Mouse (Mus musculus): ENCODE data around the gene Kitl. TPM values are rescaled to one million over a fixed set of nuclear protein-coding genes. Genes with fewer than 3 reads are reported as not detected.
A peak's percentile ranks its signal among the peaks of the same experiment; 100 is the strongest.

Kitl gene
- polyA plus RNA-seq, 1 experiment from 2014 or later, result 8.2 TPM

GRCm38 (mm10) chr10:100054006-100054405, 38.6 kb downstream of the Kitl start:
- no peak overlapping the region for H3K4me2 ChIP-seq
- 85% methylated on average over 3 of the region's 3 CpGs for WGBS
- no peaks in the 10 kb centered on the region for H3K27me3 ChIP-seq
- no peak overlapping the region for H3K4me3 ChIP-seq (replicated peaks)
- H3K36me3 ChIP-seq, result no peaks in the 10 kb centered on the region
- H3K9ac ChIP-seq (replicated peaks), result no peak overlapping the region
- no peaks in the 10 kb centered on the region for H3K9me3 ChIP-seq
- H3K4me1 ChIP-seq (replicated peaks), result no peaks in the 10 kb centered on the region
- no peak for ATAC-seq (ENCODE audit: insufficient number of reproducible peaks, insufficient read depth, low FRiP score, low TSS enrichment, low read depth)
- no peak overlapping the region for H3K27ac ChIP-seq

GRCm38 (mm10) chr10:100055082-100055481, 39.7 kb downstream of the Kitl start:
- Histone ChIP-seq H3K9ac (replicated peaks) (no peak overlapping the region), H3K27me3 (no peaks in the 10 kb centered on the region), H3K36me3 (no peaks in the 10 kb centered on the region), H3K4me3 (replicated peaks) (no peak overlapping the region), H3K4me1 (replicated peaks) (no peaks in the 10 kb centered on the region), H3K27ac (no peak overlapping the region), H3K9me3 (no peaks in the 10 kb centered on the region), H3K4me2 (no peak overlapping the region)
- 78% methylated on average over 2 of the region's 2 CpGs for WGBS
- ATAC-seq (ENCODE audit: insufficient number of reproducible peaks, insufficient read depth, low FRiP score, low TSS enrichment, low read depth), result no peak

- Histone ChIP-seq H3K4me1 (replicated peaks) (no peaks in the 10 kb centered on the region), H3K36me3 (no peaks in the 10 kb centered on the region), H3K27ac (no peak overlapping the region), H3K9me3 (no peaks in the 10 kb centered on the region), H3K27me3 (no peaks in the 10 kb centered on the region), H3K9ac (replicated peaks) (no peak overlapping the region), H3K4me2 (no peak overlapping the region), H3K4me3 (replicated peaks) (no peak overlapping the region)
- 60% methylated on average over 1 of the region's 1 CpGs for WGBS
- ATAC-seq (ENCODE audit: insufficient number of reproducible peaks, insufficient read depth, low FRiP score, low TSS enrichment, low read depth), result no peak
These were observed 41.7 kb downstream of the Kitl start for GRCm38 (mm10) chr10:100057106-100057623.

GRCm38 (mm10) chr10:100059356-100059755, 43.9 kb downstream of the Kitl start:
- Histone ChIP-seq H3K36me3 (no peaks in the 10 kb centered on the region), H3K4me2 (no peak overlapping the region), H3K9me3 (no peaks in the 10 kb centered on the region), H3K4me3 (replicated peaks) (no peak overlapping the region), H3K27me3 (no peaks in the 10 kb centered on the region), H3K4me1 (replicated peaks) (no peaks in the 10 kb centered on the region), H3K27ac (no peak overlapping the region), H3K9ac (replicated peaks) (no peak overlapping the region)
- ATAC-seq (ENCODE audit: insufficient number of reproducible peaks, insufficient read depth, low FRiP score, low TSS enrichment, low read depth), result no peak
- 88% methylated on average over 4 of the region's 4 CpGs for whole genome bisulfite sequencing

- H3K4me2 ChIP-seq, result peak overlapping the region; percentile 11; the same call in 1 of the 2 replicates
- 35% methylated on average over 12 of the region's 12 CpGs for WGBS
- no peaks in the 10 kb centered on the region for H3K9me3 ChIP-seq
These were observed 50.3 kb downstream of the Kitl start for GRCm38 (mm10) chr10:100065529-100066301.

GRCm38 (mm10) chr10:100066374-100066773, 50.9 kb downstream of the Kitl start:
- H3K27me3 ChIP-seq, result no peaks in the 10 kb centered on the region
- H3K4me3 ChIP-seq (replicated peaks), result no peak overlapping the region
- ATAC-seq (ENCODE audit: insufficient number of reproducible peaks, insufficient read depth, low FRiP score, low TSS enrichment, low read depth), result no peak
- no peak overlapping the region for H3K9ac ChIP-seq (replicated peaks)
- WGBS, result 67% methylated on average over 7 of the region's 7 CpGs
- no peaks in the 10 kb centered on the region for H3K9me3 ChIP-seq
- H3K4me2 ChIP-seq, result no peak overlapping the region
- H3K4me1 ChIP-seq (replicated peaks), result peaks cover 14% of the 10 kb centered on the region
- H3K36me3 ChIP-seq, result no peaks in the 10 kb centered on the region
- no peak overlapping the region for H3K27ac ChIP-seq

More at GRCm38 (mm10) chr10:100065529-100066301, 50.3 kb downstream of the Kitl start:
- Histone ChIP-seq H3K4me3 (replicated peaks) (no peak overlapping the region), H3K27ac (0 out of 2 replicates have a peak overlapping the region, but pooled peaks have one; percentile 45), H3K27me3 (no peaks in the 10 kb centered on the region), H3K36me3 (no peaks in the 10 kb centered on the region), H3K9ac (replicated peaks) (no peak overlapping the region), H3K4me1 (replicated peaks) (peaks cover 14% of the 10 kb centered on the region)
- ATAC-seq (ENCODE audit: insufficient number of reproducible peaks, insufficient read depth, low FRiP score, low TSS enrichment, low read depth), result 0 out of 2 replicates have a peak, but pooled peaks have one; percentile 37

- H3K9ac ChIP-seq (replicated peaks), result no peak overlapping the region
- ATAC-seq (ENCODE audit: insufficient number of reproducible peaks, insufficient read depth, low FRiP score, low TSS enrichment, low read depth), result no peak
- no peaks in the 10 kb centered on the region for H3K9me3 ChIP-seq
- no peaks in the 10 kb centered on the region for H3K27me3 ChIP-seq
- H3K4me2 ChIP-seq, result no peak overlapping the region
- no peaks in the 10 kb centered on the region for H3K36me3 ChIP-seq
- H3K4me3 ChIP-seq (replicated peaks), result no peak overlapping the region
- WGBS, result 77% methylated on average over 1 of the region's 1 CpGs
- no peak overlapping the region for H3K27ac ChIP-seq
- H3K4me1 ChIP-seq (replicated peaks), result no peaks in the 10 kb centered on the region
These were observed 57.2 kb downstream of the Kitl start for GRCm38 (mm10) chr10:100072641-100073040.

- H3K4me2 ChIP-seq, result no peak overlapping the region
- no peaks in the 10 kb centered on the region for H3K36me3 ChIP-seq
- no peaks in the 10 kb centered on the region for H3K27me3 ChIP-seq
- no peak overlapping the region for H3K4me3 ChIP-seq (replicated peaks)
- ATAC-seq (ENCODE audit: insufficient number of reproducible peaks, insufficient read depth, low FRiP score, low TSS enrichment, low read depth), result no peak
- no peaks in the 10 kb centered on the region for H3K9me3 ChIP-seq
- H3K27ac ChIP-seq, result no peak overlapping the region
- no peak overlapping the region for H3K9ac ChIP-seq (replicated peaks)
- H3K4me1 ChIP-seq (replicated peaks), result no peaks in the 10 kb centered on the region
These were observed 57.7 kb downstream of the Kitl start for GRCm38 (mm10) chr10:100073092-100073491.

- H3K9me3 ChIP-seq, result no peaks in the 10 kb centered on the region
- H3K36me3 ChIP-seq, result no peaks in the 10 kb centered on the region
- no peaks in the 10 kb centered on the region for H3K27me3 ChIP-seq
- H3K9ac ChIP-seq (replicated peaks), result no peak overlapping the region
- no peak overlapping the region for H3K4me3 ChIP-seq (replicated peaks)
- H3K4me2 ChIP-seq, result no peak overlapping the region
- no peak overlapping the region for H3K27ac ChIP-seq
- H3K4me1 ChIP-seq (replicated peaks), result no peaks in the 10 kb centered on the region
- no peak for ATAC-seq (ENCODE audit: insufficient number of reproducible peaks, insufficient read depth, low FRiP score, low TSS enrichment, low read depth)
- 69% methylated on average over 3 of the region's 3 CpGs for WGBS
These were observed 85.7 kb downstream of the Kitl start for GRCm38 (mm10) chr10:100101115-100101514.

GRCm38 (mm10) chr10:100111209-100111608, 95.8 kb downstream of the Kitl start:
- H3K9ac ChIP-seq (replicated peaks), result no peak overlapping the region
- no peak overlapping the region for H3K4me2 ChIP-seq
- H3K36me3 ChIP-seq, result no peaks in the 10 kb centered on the region
- 59% methylated on average over 7 of the region's 7 CpGs for WGBS
- no peak for ATAC-seq (ENCODE audit: insufficient number of reproducible peaks, insufficient read depth, low FRiP score, low TSS enrichment, low read depth)
- H3K27ac ChIP-seq, result no peak overlapping the region
- H3K27me3 ChIP-seq, result no peaks in the 10 kb centered on the region
- H3K4me3 ChIP-seq (replicated peaks), result no peak overlapping the region
- H3K9me3 ChIP-seq, result no peaks in the 10 kb centered on the region
- H3K4me1 ChIP-seq (replicated peaks), result no peaks in the 10 kb centered on the region

- no peak for ATAC-seq (ENCODE audit: insufficient number of reproducible peaks, insufficient read depth, low FRiP score, low TSS enrichment, low read depth)
- Histone ChIP-seq H3K27ac (no peak overlapping the region), H3K9ac (replicated peaks) (no peak overlapping the region), H3K36me3 (no peaks in the 10 kb centered on the region), H3K4me2 (no peak overlapping the region), H3K27me3 (no peaks in the 10 kb centered on the region), H3K9me3 (no peaks in the 10 kb centered on the region), H3K4me3 (replicated peaks) (no peak overlapping the region), H3K4me1 (replicated peaks) (no peaks in the 10 kb centered on the region)
- 86% methylated on average over 2 of the region's 2 CpGs for WGBS
These were observed 100.1 kb downstream of the Kitl start for GRCm38 (mm10) chr10:100115570-100115969.

- no peaks in the 10 kb centered on the region for H3K9me3 ChIP-seq
- H3K4me2 ChIP-seq, result no peak overlapping the region
- H3K36me3 ChIP-seq, result no peaks in the 10 kb centered on the region
- no peak for ATAC-seq (ENCODE audit: insufficient number of reproducible peaks, insufficient read depth, low FRiP score, low TSS enrichment, low read depth)
- H3K4me3 ChIP-seq (replicated peaks), result no peak overlapping the region
- no peaks in the 10 kb centered on the region for H3K27me3 ChIP-seq
- no peak overlapping the region for H3K27ac ChIP-seq
- H3K9ac ChIP-seq (replicated peaks), result no peak overlapping the region
- no peaks in the 10 kb centered on the region for H3K4me1 ChIP-seq (replicated peaks)
- WGBS, result 47% methylated on average over 5 of the region's 5 CpGs
These were observed 109.0 kb downstream of the Kitl start for GRCm38 (mm10) chr10:100124452-100124851.

All from limb, embryonic 12.5 days (tissue).